In the genomic region with DNA sequence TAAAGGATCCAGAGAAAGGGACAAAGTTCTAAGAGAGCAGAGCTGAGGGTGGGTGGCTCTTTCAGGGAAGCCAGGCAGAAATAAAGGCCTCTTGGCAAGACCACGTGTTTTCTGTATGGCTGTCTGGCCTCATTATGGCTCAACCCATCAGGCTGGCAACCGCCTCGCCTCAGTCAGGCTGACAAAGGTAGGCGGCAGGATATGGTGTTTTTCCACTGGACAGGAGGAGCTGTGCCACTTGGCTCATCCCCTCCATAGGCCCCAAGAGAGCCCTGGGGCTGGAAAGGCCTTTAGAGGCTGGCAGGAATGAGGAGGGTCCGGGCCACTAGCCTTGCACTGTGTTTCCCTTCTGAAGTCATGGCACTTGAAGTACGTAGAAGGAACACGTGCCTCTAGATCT, we compare ENCODE assay signal across 11 mouse cellular contexts.
DNase-seq lines count a peak whose midpoint lies in the region; ATAC-seq lines count a peak whose summit lies in the region.
"Had no signal": no experiment of that assay in that cellular context is flagged by ENCODE, and none has a peak within 500 bp of the region (broad histone marks: within the 10 kb centered on the region; RNA-seq: fewer than 3 reads in every experiment).

No protein-coding gene starts in this region.

- H3K36me3 ChIP-seq in hindbrain, embryonic 16.5 days (ENCODE audit: control insufficient read depth, insufficient read depth, low read length): no peaks in the 10 kb centered on the region
- H3K36me3 ChIP-seq in hindbrain, embryonic 11.5 days (ENCODE audit: control insufficient read depth, insufficient read depth, low read length): no peaks in the 10 kb centered on the region
- no peaks in the 10 kb centered on the region for H3K36me3 ChIP-seq in embryonic facial prominence, embryonic 14.5 days (ENCODE audit: control insufficient read depth, insufficient read depth, low read length)

- DNase-seq in hindbrain, embryonic 11.5 days (ENCODE audit: low spot score): no peak
- DNase-seq in NIH3T3 (ENCODE audit: low read depth): peak; percentile 35
- DNase-seq in brain, adult 2 months (ENCODE audit: low read depth, low spot score): peak; percentile 93
- DNase-seq in embryonic facial prominence, embryonic 14.5 days (ENCODE audit: low spot score): peak; percentile 47
- no peak for DNase-seq in layer of hippocampus, adult 9-11 months
- DNase-seq in testis, postnatal 14 days (ENCODE audit: low spot score): no peak
- DNase-seq in embryo, embryonic 10.5 days (ENCODE audit: low spot score): no peak
- DNase-seq: heart, postnatal 4 days had no signal

- H3K27me3 ChIP-seq in hindbrain, embryonic 16.5 days (replicated peaks; ENCODE audit: control insufficient read depth, insufficient read depth, low read length): no peaks in the 10 kb centered on the region
- H3K27me3 ChIP-seq in hindbrain, embryonic 11.5 days (ENCODE audit: control insufficient read depth, insufficient read depth, low read length): no peaks in the 10 kb centered on the region
- H3K27me3 ChIP-seq in embryonic facial prominence, embryonic 14.5 days (replicated peaks; ENCODE audit: control insufficient read depth, insufficient read depth, low read length): no peaks in the 10 kb centered on the region
- H3K27me3 ChIP-seq: limb, embryonic 13.5 days; megakaryocyte, embryonic 14.5 days had no signal

- no peak overlapping the region for H3K4me3 ChIP-seq in hindbrain, embryonic 16.5 days (ENCODE audit: low read length)
- no peak overlapping the region for H3K4me3 ChIP-seq in hindbrain, embryonic 11.5 days (ENCODE audit: low read depth, low read length)
- H3K4me3 ChIP-seq in embryonic facial prominence, embryonic 14.5 days (ENCODE audit: low read depth, low read length): no peak overlapping the region
- H3K4me3 ChIP-seq: limb, embryonic 13.5 days; megakaryocyte, embryonic 14.5 days had no signal

- no peak overlapping the region for H3K9ac ChIP-seq in hindbrain, embryonic 16.5 days (ENCODE audit: low read depth, low read length)
- no peak overlapping the region for H3K9ac ChIP-seq in hindbrain, embryonic 11.5 days (ENCODE audit: low read depth, low read length)
- no peak overlapping the region for H3K9ac ChIP-seq in embryonic facial prominence, embryonic 14.5 days (ENCODE audit: low read depth, low read length)
- H3K9ac ChIP-seq: limb, embryonic 13.5 days had no signal

- H3K27ac ChIP-seq in hindbrain, embryonic 16.5 days (ENCODE audit: low read depth, low read length): 0 out of 2 replicates have a peak overlapping the region, but pooled peaks have one; percentile 37
- H3K27ac ChIP-seq in hindbrain, embryonic 11.5 days (ENCODE audit: low read depth, low read length): no peak overlapping the region
- H3K27ac ChIP-seq in embryonic facial prominence, embryonic 14.5 days (replicated peaks; ENCODE audit: low read depth, low read length): no peak overlapping the region
- H3K27ac ChIP-seq: limb, embryonic 13.5 days had no signal

- WGBS in hindbrain, embryonic 16.5 days: 43% methylated on average over 7 of the region's 7 CpGs
- WGBS in hindbrain, embryonic 11.5 days: 87% methylated on average over 7 of the region's 7 CpGs
- 77% methylated on average over 7 of the region's 7 CpGs for WGBS in embryonic facial prominence, embryonic 14.5 days

- H3K4me2 ChIP-seq in hindbrain, embryonic 16.5 days (ENCODE audit: low read length): no peak overlapping the region
- H3K4me2 ChIP-seq in hindbrain, embryonic 11.5 days (replicated peaks; ENCODE audit: low read depth, low read length): no peak overlapping the region
- no peak overlapping the region for H3K4me2 ChIP-seq in embryonic facial prominence, embryonic 14.5 days (ENCODE audit: low read depth, low read length)
- H3K4me2 ChIP-seq: limb, embryonic 13.5 days had no signal

- peak; percentile 94 for ATAC-seq in hindbrain, embryonic 16.5 days
- ATAC-seq in hindbrain, embryonic 11.5 days (ENCODE audit: low FRiP score): no peak
- ATAC-seq in embryonic facial prominence, embryonic 14.5 days (ENCODE audit: low read depth): peak; percentile 62; the same call in 1 of the 2 replicates

- H3K9me3 ChIP-seq in hindbrain, embryonic 16.5 days (ENCODE audit: control insufficient read depth, low read length): no peaks in the 10 kb centered on the region
- H3K9me3 ChIP-seq in hindbrain, embryonic 11.5 days (ENCODE audit: control insufficient read depth, low read length): no peaks in the 10 kb centered on the region
- no peaks in the 10 kb centered on the region for H3K9me3 ChIP-seq in embryonic facial prominence, embryonic 14.5 days (ENCODE audit: control insufficient read depth, low read length)
- H3K9me3 ChIP-seq: limb, embryonic 13.5 days; megakaryocyte, embryonic 14.5 days had no signal

- H3K4me1 ChIP-seq in hindbrain, embryonic 16.5 days (ENCODE audit: control insufficient read depth, insufficient read depth, low read depth, low read length): no peaks in the 10 kb centered on the region
- no peaks in the 10 kb centered on the region for H3K4me1 ChIP-seq in hindbrain, embryonic 11.5 days (replicated peaks; ENCODE audit: control insufficient read depth, insufficient read depth, low read length)
- peaks cover 8% of the 10 kb centered on the region; the same call in 1 of the 2 replicates for H3K4me1 ChIP-seq in embryonic facial prominence, embryonic 14.5 days (ENCODE audit: control insufficient read depth, insufficient read depth, low read length)

Comparison
In these comparisons a context has a peak if more than half of its experiments do, and no peak if none do; other contexts are left out.
1. DNase-seq: peak in NIH3T3 (single experiment), brain, adult 2 months (single experiment) and embryonic facial prominence, embryonic 14.5 days (single experiment); none in hindbrain, embryonic 11.5 days (single experiment), layer of hippocampus, adult 9-11 months (single experiment), testis, postnatal 14 days (single experiment) and embryo, embryonic 10.5 days (single experiment).